Mouse (Mus musculus) midbrain, embryonic 16.5 days (tissue): ENCODE measurements around the gene 1700016C15Rik. TPM values are rescaled to one million over a fixed set of nuclear protein-coding genes. Genes with fewer than 3 reads are reported as not detected.

Experiments used
- ATAC-seq: fragments of 200-750 bp; cut with Nextera tagmentation; 2 replicates; pipeline ENCODE4 v1.8.0; 2017; ENCODE audit warnings: moderate TSS enrichment
- H3K27ac ChIP-seq: fragments of 300-500 bp; sonication (generic); 2 replicates; pipeline ENCODE4 v1.5.1; 2014; ENCODE audit warnings: mild to moderate bottlenecking, low read length, mixed read lengths
- H3K27me3 ChIP-seq: fragments of 300-500 bp; sonication (generic); 2 replicates; pipeline ENCODE4 v1.6.1; 2014; ENCODE audit warnings: low read depth, low read length, mixed read lengths; ENCODE audit not compliant: control insufficient read depth, insufficient read depth
- H3K36me3 ChIP-seq: fragments of 300-500 bp; sonication (generic); 2 replicates; pipeline ENCODE4 v1.6.1; 2014; ENCODE audit warnings: mild to moderate bottlenecking, low read length, moderate library complexity, mixed read lengths; ENCODE audit not compliant: control insufficient read depth, insufficient read depth
- H3K4me1 ChIP-seq: fragments of 300-500 bp; sonication (generic); 2 replicates; pipeline ENCODE4 v1.6.1; 2014; ENCODE audit warnings: mild to moderate bottlenecking, low read length, mixed read lengths; ENCODE audit not compliant: control insufficient read depth, insufficient read depth
- H3K4me2 ChIP-seq: fragments of 300-500 bp; sonication (generic); 2 replicates; pipeline ENCODE4 v1.6.1; 2014; ENCODE audit warnings: mild to moderate bottlenecking, low read length, mixed read lengths
- H3K4me3 ChIP-seq: fragments of 300-500 bp; sonication (generic); 2 replicates; pipeline ENCODE4 v1.5.1; 2014; ENCODE audit warnings: low read depth, mild to moderate bottlenecking, low read length, moderate library complexity, mixed read lengths
- H3K9ac ChIP-seq: fragments of 300-500 bp; sonication (generic); 2 replicates; pipeline ENCODE4 v1.6.1; 2014; ENCODE audit warnings: low read depth, low read length, mixed read lengths
- H3K9me3 ChIP-seq: fragments of 300-500 bp; sonication (generic); replicated peaks from 2 replicates; pipeline ENCODE4 v1.6.1; 2014; ENCODE audit warnings: mild to moderate bottlenecking, low read length, mixed read lengths; ENCODE audit not compliant: control insufficient read depth, poor library complexity, severe bottlenecking
- WGBS: fragments of 180-500 bp; shearing (Covaris S2); extraction: QIAGEN DNeasy Blood & Tissue Kit; methylation state at CpG from one replicate; pipeline ENCODE4 v1.1.7; 2014; 5-methylcytosine and 5-hydroxymethylcytosine counted together
- polyA plus RNA-seq: library from polyadenylated mRNA; unstranded; fragments of >200 nt; fragmentation: Nextera tagmentation; extraction: Ambion mirVana; gene quantifications from 2 replicates; pipeline ENCODE4 v1.2.1, GENCODE M21; 2015

Gene 1700016C15Rik
- polyA plus RNA-seq, 1 experiment from 2014 or later, result not detected

GRCm38 (mm10) chr1:177713635-177714396 lies 15.8 kb upstream of the 1700016C15Rik start:
- Histone ChIP-seq H3K27me3 (no peaks in the 10 kb centered on the region), H3K9me3 (peaks cover 5% of the 10 kb centered on the region), H3K4me3 (no peak overlapping the region), H3K4me1 (no peaks in the 10 kb centered on the region), H3K4me2 (no peak overlapping the region), H3K36me3 (no peaks in the 10 kb centered on the region), H3K27ac (no peak overlapping the region), H3K9ac (no peak overlapping the region)
- no peak for ATAC-seq
- 88% methylated on average over 3 of the region's 3 CpGs for WGBS

GRCm38 (mm10) chr1:177714397-177715012 lies 15.1 kb upstream of the 1700016C15Rik start:
- Histone ChIP-seq H3K27ac (no peak overlapping the region), H3K36me3 (no peaks in the 10 kb centered on the region), H3K4me2 (no peak overlapping the region), H3K4me1 (no peaks in the 10 kb centered on the region), H3K9me3 (peaks cover 5% of the 10 kb centered on the region), H3K9ac (no peak overlapping the region), H3K4me3 (no peak overlapping the region), H3K27me3 (no peaks in the 10 kb centered on the region)
- WGBS, result 84% methylated on average over 5 of the region's 5 CpGs
- ATAC-seq, result no peak

GRCm38 (mm10) chr1:177716448-177716847 lies 13.2 kb upstream of the 1700016C15Rik start:
- no peak overlapping the region for H3K27ac ChIP-seq
- H3K27me3 ChIP-seq, result no peaks in the 10 kb centered on the region
- no peaks in the 10 kb centered on the region for H3K9me3 ChIP-seq
- H3K4me3 ChIP-seq, result no peak overlapping the region
- no peaks in the 10 kb centered on the region for H3K36me3 ChIP-seq
- no peaks in the 10 kb centered on the region for H3K4me1 ChIP-seq
- H3K9ac ChIP-seq, result no peak overlapping the region
- 86% methylated on average over 3 of the region's 3 CpGs for WGBS
- no peak overlapping the region for H3K4me2 ChIP-seq
- no peak for ATAC-seq

- Histone ChIP-seq H3K4me2 (no peak overlapping the region), H3K4me3 (no peak overlapping the region), H3K9me3 (no peaks in the 10 kb centered on the region), H3K9ac (no peak overlapping the region), H3K27ac (no peak overlapping the region), H3K4me1 (no peaks in the 10 kb centered on the region), H3K27me3 (no peaks in the 10 kb centered on the region), H3K36me3 (no peaks in the 10 kb centered on the region)
- no peak for ATAC-seq
- WGBS, result 75% methylated on average over 7 of the region's 7 CpGs
Measured at GRCm38 (mm10) chr1:177717057-177717835, 12.4 kb upstream of the 1700016C15Rik start.

- 52% methylated on average over 11 of the region's 11 CpGs for WGBS
- H3K27ac ChIP-seq, result no peak overlapping the region
- no peak for ATAC-seq
Measured at GRCm38 (mm10) chr1:177718340-177719028, 11.1 kb upstream of the 1700016C15Rik start.

GRCm38 (mm10) chr1:177719029-177719427 lies 10.6 kb upstream of the 1700016C15Rik start:
- H3K4me2 ChIP-seq, result no peak overlapping the region
- no peaks in the 10 kb centered on the region for H3K36me3 ChIP-seq
- ATAC-seq, result no peak
- no peaks in the 10 kb centered on the region for H3K9me3 ChIP-seq
- no peak overlapping the region for H3K27ac ChIP-seq
- 76% methylated on average over 3 of the region's 3 CpGs for WGBS
- no peak overlapping the region for H3K4me3 ChIP-seq
- no peaks in the 10 kb centered on the region for H3K4me1 ChIP-seq
- no peaks in the 10 kb centered on the region for H3K27me3 ChIP-seq
- H3K9ac ChIP-seq, result no peak overlapping the region

More at GRCm38 (mm10) chr1:177718340-177719028, 11.1 kb upstream of the 1700016C15Rik start:
- Histone ChIP-seq H3K4me2 (no peak overlapping the region), H3K9me3 (no peaks in the 10 kb centered on the region), H3K4me3 (no peak overlapping the region), H3K4me1 (no peaks in the 10 kb centered on the region), H3K9ac (no peak overlapping the region), H3K36me3 (no peaks in the 10 kb centered on the region), H3K27me3 (no peaks in the 10 kb centered on the region)

GRCm38 (mm10) chr1:177723786-177724185 lies 5.8 kb upstream of the 1700016C15Rik start:
- WGBS, result 87% methylated on average over 4 of the region's 4 CpGs
- Histone ChIP-seq H3K27me3 (no peaks in the 10 kb centered on the region), H3K36me3 (no peaks in the 10 kb centered on the region), H3K27ac (no peak overlapping the region), H3K4me1 (no peaks in the 10 kb centered on the region), H3K9me3 (no peaks in the 10 kb centered on the region), H3K4me3 (no peak overlapping the region), H3K4me2 (no peak overlapping the region), H3K9ac (no peak overlapping the region)
- no peak for ATAC-seq

GRCm38 (mm10) chr1:177726870-177727269 lies 2.7 kb upstream of the 1700016C15Rik start:
- H3K9me3 ChIP-seq, result no peaks in the 10 kb centered on the region
- WGBS, result 84% methylated on average over 5 of the region's 5 CpGs

More at GRCm38 (mm10) chr1:177726870-177727269, 2.7 kb upstream of the 1700016C15Rik start:
- Histone ChIP-seq H3K27me3 (no peaks in the 10 kb centered on the region), H3K4me3 (no peak overlapping the region), H3K36me3 (no peaks in the 10 kb centered on the region), H3K27ac (no peak overlapping the region), H3K9ac (no peak overlapping the region), H3K4me1 (no peaks in the 10 kb centered on the region), H3K4me2 (no peak overlapping the region)
- ATAC-seq, result no peak
